Comparison of ENCODE assay signal across 8 mouse cellular contexts in genomic region chr16:90934193-90934686, GRCm38 (mm10). TPM values are rescaled to one million over a fixed set of nuclear protein-coding genes. Genes with fewer than 3 reads are reported as not detected.
DNase-seq lines count a peak whose midpoint lies in the region; ATAC-seq and TF ChIP-seq lines count a peak whose summit lies in the region.

No protein-coding gene starts in this region.

- H3K4me2 ChIP-seq in heart, postnatal 0 days (ENCODE audit: low read depth, low read length): peak overlapping the region; percentile 94

- no peak for TF ChIP-seq CTCF in layer of hippocampus, adult 2 months (conservative IDR thresholded peaks at IDR 0.05)
- TF ChIP-seq CTCF in heart, postnatal 0 days (IDR thresholded peaks at IDR 0.05; ENCODE audit: low read depth): no peak; the same call in 1 of the 2 replicates

- H3K9ac ChIP-seq in heart, postnatal 0 days (replicated peaks; ENCODE audit: low read depth, low read length): peak overlapping the region; percentile 77

- H3K4me3 ChIP-seq in layer of hippocampus, adult 2 months: peak overlapping the region; percentile 86
- H3K4me3 ChIP-seq in heart, postnatal 0 days (ENCODE audit: low read depth, low read length): peak overlapping the region; percentile 87

- peaks cover 18% of the 10 kb centered on the region for H3K36me3 ChIP-seq in heart, postnatal 0 days (replicated peaks; ENCODE audit: control insufficient read depth, insufficient read depth, low read length)

- peak; percentile 47 for DNase-seq in layer of hippocampus, adult 2 months (ENCODE audit: low spot score in 2 of 2)
- no peak for DNase-seq in layer of hippocampus, adult 9-10 months (ENCODE audit: low spot score)
- peak; percentile 85 for DNase-seq in adrenal gland, adult 2 months
- no peak for DNase-seq in heart, postnatal 0 days (ENCODE audit: low spot score)
- peak; percentile 72 to 83 for DNase-seq in kidney, postnatal 4 days
- peak; percentile 65 for DNase-seq in lung, postnatal 36 days
- peak; percentile 62 to 64 for DNase-seq in right cerebral cortex, adult 2 months (ENCODE audit: low spot score in 2 of 2)

- no peaks in the 10 kb centered on the region for H3K27me3 ChIP-seq in heart, postnatal 0 days (ENCODE audit: control insufficient read depth, insufficient read depth, low read length)

- under 1% methylated on average over 38 of the region's 38 CpGs for WGBS in heart, postnatal 0 days

- TF ChIP-seq EP300 in heart, postnatal 0 days (IDR thresholded peaks at IDR 0.05; ENCODE audit: low read depth): no peak

- H3K9me3 ChIP-seq in heart, postnatal 0 days (replicated peaks; ENCODE audit: control insufficient read depth, low read length): no peaks in the 10 kb centered on the region

- H3K27ac ChIP-seq in layer of hippocampus, adult 2 months: peak overlapping the region; percentile 90
- peak overlapping the region; percentile 85 for H3K27ac ChIP-seq in heart, postnatal 0 days (ENCODE audit: low read depth)

- no peaks in the 10 kb centered on the region for H3K4me1 ChIP-seq in heart, postnatal 0 days (ENCODE audit: control insufficient read depth, insufficient read depth)

- peak; percentile 46 for ATAC-seq in erythroid progenitor cell, adult 5-6 weeks (replicated peaks; ENCODE audit: low FRiP score, poor library complexity, severe bottlenecking)
- ATAC-seq in heart, postnatal 0 days (ENCODE audit: insufficient read depth, low read depth): peak; percentile 50

RNA-seq across cellular contexts. Expression of gene Cfap298, which starts 0.7 kb away (rescaled TPM):
- 10 to 100 TPM; 34.0 to 43.7 TPM for total RNA-seq in layer of hippocampus, adult 2 months (2021)
- total RNA-seq in adrenal gland, adult 2 months (2021): 10 to 100 TPM; 28.8 to 34.2 TPM
- polyA plus RNA-seq in adrenal gland, adult 2 months (2012; rRNA removed): 70.4 and 77.5 TPM in 2 replicates
- total RNA-seq in erythroid progenitor cell, adult 5-6 weeks (2015; ENCODE audit: low replicate concordance): 5.8 and 7.5 TPM in 2 replicates
- 3.6 and 8.5 TPM in 2 replicates for total RNA-seq in erythroid progenitor cell, adult 5-6 weeks (2017; ENCODE audit: low replicate concordance)
- 7.1 and 22.1 TPM in 2 replicates for total RNA-seq in heart, postnatal 0 days (2014; rRNA removed; ENCODE audit: low replicate concordance)
- polyA plus RNA-seq in heart, postnatal 0 days (2015; fragmentation: Nextera tagmentation; extraction: Ambion mirVana): 39.6 and 45.4 TPM in 2 replicates

Comparison
In these comparisons a context has a peak if more than half of its experiments do, and no peak if none do; other contexts are left out.
1. DNase-seq: peak in layer of hippocampus, adult 2 months (2 of 2), adrenal gland, adult 2 months (single experiment), kidney, postnatal 4 days (2 of 2), lung, postnatal 36 days (single experiment) and right cerebral cortex, adult 2 months (2 of 2); none in layer of hippocampus, adult 9-10 months (single experiment) and heart, postnatal 0 days (single experiment).